Mouse (Mus musculus): Measurements from ENCODE around the gene Srsf7. TPM values are rescaled to one million over a fixed set of nuclear protein-coding genes. Genes with fewer than 3 reads are reported as not detected.

The Srsf7 gene
- total RNA-seq, 2 experiments from 2014 or later: 30.6 to 44.4 TPM

DNA sequence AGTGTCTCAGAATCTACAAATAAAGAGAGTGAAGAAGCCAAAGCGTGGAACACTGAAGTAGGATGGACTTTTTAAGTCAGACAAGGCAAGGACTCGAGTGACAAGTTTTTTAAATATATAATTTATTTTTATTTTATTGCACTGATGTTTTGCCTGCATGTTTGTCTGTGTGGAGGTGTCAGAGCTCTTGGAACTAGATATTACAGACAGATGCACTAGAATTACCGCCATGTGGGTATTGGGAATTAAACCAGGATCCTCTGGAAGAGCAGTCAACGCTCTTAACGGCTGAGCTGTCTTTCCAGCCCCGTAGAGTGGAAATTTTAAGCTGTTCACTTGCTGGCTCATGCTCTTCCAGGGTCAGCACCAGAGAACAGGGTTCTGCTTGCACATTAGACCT lies 40.8 kb downstream of the Srsf7 start:
- DNase-seq: no peak
- intact Hi-C loops (cut with DNase I): loop anchor here (10.0 kb wide), 1 partner anchor 272 kb away; the partner anchor contains the start of gene Atl2

DNA sequence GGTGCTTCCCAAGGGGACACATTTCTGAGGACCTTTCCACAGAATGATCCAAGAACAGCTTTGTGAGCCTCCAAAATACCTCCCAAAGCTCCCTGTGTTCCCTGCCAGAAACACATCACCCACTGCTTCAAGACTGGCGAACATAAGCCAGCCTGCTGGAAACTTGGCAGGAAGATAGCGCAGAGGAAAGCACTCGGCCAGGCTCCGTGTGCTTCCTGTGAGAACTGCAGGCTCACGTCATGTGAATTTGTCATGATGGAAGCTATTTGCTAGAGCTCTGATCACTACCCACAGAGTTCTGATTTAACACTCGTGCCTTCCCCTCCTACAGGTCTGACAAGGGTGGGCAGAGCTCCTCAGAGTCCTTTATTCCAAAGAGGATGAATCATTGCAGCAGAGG lies 41.4 kb downstream of the Srsf7 start:
- intact Hi-C loops (cut with DNase I): loop anchor here (10.0 kb wide), 1 partner anchor 271 kb away; the partner anchor contains the start of gene Atl2
- peak; percentile 47 to 64 for DNase-seq

DNA sequence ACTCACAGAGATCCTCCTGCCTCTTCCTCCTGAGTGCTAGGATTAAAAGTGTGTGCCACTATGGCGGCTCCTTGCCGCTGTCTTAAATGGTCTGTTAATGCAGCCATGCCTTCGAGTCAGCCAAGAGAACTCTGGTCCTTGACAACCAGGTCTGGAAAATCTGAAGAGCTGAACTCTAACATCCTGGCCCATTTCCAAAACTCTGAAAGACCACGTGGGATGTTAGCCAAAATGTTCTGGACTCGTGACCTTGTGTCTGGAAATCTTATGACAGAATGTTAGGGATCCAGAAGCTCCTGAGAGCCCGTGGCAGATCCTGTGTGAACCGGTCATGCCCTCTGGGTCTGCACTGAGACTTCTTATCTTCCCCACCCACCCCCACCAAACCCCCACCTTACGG lies 43.1 kb downstream of the Srsf7 start:
- DNase-seq: no peak
- intact Hi-C loops (cut with DNase I): loop anchor here (10.0 kb wide), 1 partner anchor 269 kb away; the partner anchor contains the start of gene Atl2

DNA sequence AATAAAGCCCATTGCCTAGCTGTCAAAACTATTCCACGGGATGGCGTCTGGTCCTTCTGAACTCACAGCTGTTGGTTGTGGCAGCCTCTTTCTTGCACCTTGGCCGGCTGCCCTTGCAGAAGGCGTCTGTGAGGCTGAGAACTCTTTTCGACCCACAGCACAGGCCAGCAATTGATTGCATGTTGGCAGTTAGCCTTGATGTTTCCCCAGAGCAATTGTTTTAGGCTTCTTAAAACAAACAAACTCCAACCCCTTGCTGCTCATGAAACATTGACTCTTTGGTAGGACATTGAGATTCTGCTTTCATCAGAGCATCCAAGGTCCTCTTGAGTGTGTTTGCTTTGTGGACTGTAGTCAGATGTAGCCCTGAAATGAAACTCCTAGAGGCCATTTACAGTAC lies 46.7 kb downstream of the Srsf7 start:
- DNase-seq: peak; percentile 75 to 78
- intact Hi-C loops (cut with DNase I): loop anchor here (10.0 kb wide), 1 partner anchor 266 kb away; the partner anchor contains the start of gene Atl2

DNA sequence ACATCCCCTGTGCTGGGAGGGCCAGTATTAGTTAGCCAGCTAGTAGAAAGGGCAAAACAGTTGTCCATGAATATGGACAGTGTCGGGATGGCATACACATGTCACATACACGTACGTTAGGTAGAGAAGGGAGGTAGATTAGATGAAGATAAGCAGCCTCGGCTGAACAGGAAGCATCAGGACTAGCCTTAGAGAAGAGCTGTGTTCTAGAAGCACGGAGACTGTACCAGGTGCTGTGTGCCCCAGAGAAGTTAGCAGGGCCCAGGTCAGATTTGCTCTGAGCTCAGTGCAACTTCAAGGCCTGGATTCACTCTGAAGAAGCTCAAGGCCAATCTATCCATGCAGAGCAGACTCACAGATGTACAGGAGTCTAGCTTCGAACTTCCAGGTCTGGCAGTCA lies 49.6 kb downstream of the Srsf7 start:
- intact Hi-C loops (cut with DNase I): no loop called here
- DNase-seq: no peak

DNA sequence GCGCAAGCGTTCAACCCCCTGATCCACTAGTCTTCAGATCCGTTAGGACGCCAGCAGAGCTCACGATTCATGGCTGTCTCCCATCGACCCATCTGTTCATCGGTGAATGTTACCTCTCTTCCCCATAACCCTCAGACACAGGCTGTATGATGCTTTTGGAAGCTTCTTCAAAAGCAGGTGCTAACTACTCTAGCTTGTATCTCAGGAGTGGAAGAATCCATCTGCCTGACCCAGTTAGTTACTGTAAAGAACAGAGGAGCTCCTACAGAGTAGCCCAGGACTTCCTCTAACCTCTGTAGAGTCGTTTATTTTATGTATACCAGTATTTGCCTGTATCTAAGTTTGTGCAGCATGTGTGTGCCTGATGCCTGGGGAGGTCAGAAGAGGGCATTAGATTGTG lies 50.2 kb downstream of the Srsf7 start:
- DNase-seq: no peak
- intact Hi-C loops (cut with DNase I): no loop called here

DNA sequence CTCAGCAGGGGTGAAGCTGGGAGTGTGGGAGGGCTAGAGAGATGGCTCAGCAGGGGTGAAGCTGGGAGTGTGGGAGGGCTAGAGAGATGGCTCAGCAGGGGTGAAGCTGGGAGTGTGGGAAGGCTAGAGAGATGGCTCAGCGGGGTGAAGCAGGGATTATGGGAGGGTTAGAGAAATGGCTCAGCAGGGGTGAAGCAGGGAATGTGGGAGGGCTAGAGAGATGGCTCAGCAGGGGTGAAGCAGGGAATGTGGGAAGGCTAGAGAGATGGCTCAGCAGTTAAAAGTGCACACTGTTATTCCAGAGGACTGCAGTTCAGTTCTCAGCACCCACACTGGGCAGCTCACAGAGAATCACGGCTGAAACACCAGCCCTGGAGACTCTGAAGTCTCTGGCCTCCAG lies 53.5 kb downstream of the Srsf7 start:
- intact Hi-C loops (cut with DNase I): no loop called here
- DNase-seq: no peak

DNA sequence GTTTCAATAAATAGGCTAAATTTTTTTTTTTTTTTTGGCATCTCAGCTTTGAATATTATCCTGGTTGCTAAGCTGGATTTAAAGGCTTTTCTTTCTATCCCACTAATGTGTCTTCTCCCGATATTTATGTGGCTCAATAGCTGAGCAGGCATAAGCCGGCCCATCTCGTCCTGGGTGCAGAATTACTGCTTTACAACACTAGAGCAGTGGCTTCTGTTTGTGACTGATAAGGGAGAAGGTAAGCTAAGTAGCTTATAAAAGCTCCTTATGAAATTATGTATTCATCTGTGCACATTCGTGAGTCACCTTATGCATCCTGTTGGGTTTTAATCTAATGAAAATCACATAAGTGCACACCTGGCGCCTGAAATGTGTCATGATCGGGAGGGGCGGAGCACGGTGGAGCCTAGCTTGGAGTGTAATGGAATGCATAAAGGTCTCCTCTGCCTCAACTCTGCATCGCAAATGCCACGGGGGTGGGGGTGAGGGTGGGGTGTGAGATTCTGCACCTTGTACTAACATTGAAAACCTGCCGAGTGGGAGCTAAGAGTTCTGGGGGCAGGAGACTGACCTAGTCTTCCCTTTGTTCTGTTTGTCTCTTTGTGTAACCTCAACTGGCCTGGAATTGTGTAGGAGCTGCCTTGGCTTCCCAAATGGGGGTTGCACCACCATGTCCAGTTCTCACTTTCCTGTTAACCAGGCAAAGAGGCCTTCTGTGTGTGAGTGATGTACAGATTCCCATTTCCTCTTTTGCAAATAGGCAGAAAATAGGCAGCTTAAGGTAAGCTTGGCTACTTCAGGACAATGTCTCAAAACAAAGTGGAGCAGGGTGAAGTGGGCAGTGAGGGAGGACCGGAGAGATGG lies 54.1 kb downstream of the Srsf7 start:
- no peak for DNase-seq
- intact Hi-C loops (cut with DNase I): no loop called here

DNA sequence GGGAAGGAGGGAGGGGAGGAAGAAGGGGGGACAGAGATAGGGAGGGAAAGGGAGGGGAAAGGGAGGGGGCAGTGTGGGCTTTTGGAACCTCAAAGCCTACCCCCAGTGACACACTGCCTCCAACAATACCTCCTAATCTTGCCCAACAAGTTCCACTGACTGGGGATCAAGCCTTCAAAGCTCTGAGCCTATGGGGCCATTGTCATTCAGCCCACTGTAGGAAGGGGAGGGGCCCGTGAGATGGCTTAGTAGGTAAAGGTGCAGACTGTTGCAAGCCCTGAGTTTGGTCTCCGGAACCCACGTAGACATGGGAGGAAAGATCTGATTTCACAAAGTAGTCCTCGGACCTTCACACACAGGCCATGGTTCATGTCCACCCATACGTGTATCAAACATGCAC lies 55.8 kb downstream of the Srsf7 start:
- intact Hi-C loops (cut with DNase I): no loop called here
- no peak for DNase-seq

Other genes with a start within 250 kb of the Srsf7 start
- 10 to 100 TPM; 21.0 to 24.5 TPM for gene Hnrnpll, start 145.0 kb downstream of the Srsf7 start, total RNA-seq (2021)
- 10 to 100 TPM; 15.0 to 16.8 TPM for gene Galm, start 79.8 kb downstream of the Srsf7 start, total RNA-seq (2021)
- not detected for gene Ttc39d, start 153 bp upstream of the Srsf7 start, total RNA-seq (2021)
- gene Gemin6, start 17.1 kb upstream of the Srsf7 start, total RNA-seq (2021): 1 to 10 TPM; 4.3 to 5.5 TPM
- 10 to 100 TPM; 14.7 TPM for gene Morn2, start 82.9 kb upstream of the Srsf7 start, total RNA-seq (2021)
- 1 to 10 TPM; 5.8 to 6.9 TPM for gene Dhx57, start 83.2 kb upstream of the Srsf7 start, total RNA-seq (2021)
- gene Arhgef33, start 100.1 kb upstream of the Srsf7 start, total RNA-seq (2021): under 1 TPM in 1 of 2 experiments, not detected in 1; 0.46 TPM
- not detected for gene Gm10190, start 166.2 kb upstream of the Srsf7 start, total RNA-seq (2021)